Mouse (Mus musculus): ENCODE measurements around the gene Timd2.

- TF ChIP-seq CTCF (IDR thresholded peaks at IDR 0.05; ENCODE audit: low read depth) (no peak), EP300 (IDR thresholded peaks at IDR 0.05; ENCODE audit: low read depth) (no peak)
Observed at GRCm38 (mm10) chr11:46698830-46699229, 8.0 kb downstream of the Timd2 start.

Measured in heart, postnatal 0 days (tissue).